Mouse (Mus musculus): ENCODE data around the gene Mlh3. TPM values are rescaled to one million over a fixed set of nuclear protein-coding genes. Genes with fewer than 3 reads are reported as not detected.
A peak's percentile ranks its signal among the peaks of the same experiment; 100 is the strongest.

Gene Mlh3
- polyA plus RNA-seq, 1 experiment from 2014 or later: 6.1 TPM

GRCm38 (mm10) chr12:85204105-85204504, 66.3 kb downstream of the Mlh3 start:
- WGBS: 51% methylated on average over 8 of the region's 8 CpGs
- Histone ChIP-seq H3K4me2 (no peak overlapping the region), H3K4me1 (replicated peaks; ENCODE audit: control insufficient read depth, insufficient read depth, low read length) (0 out of 2 replicates have a peak, but pooled peaks cover 3% of the 10 kb centered on the region), H3K9ac (ENCODE audit: low read depth, low read length) (no peak overlapping the region), H3K27me3 (replicated peaks; ENCODE audit: control insufficient read depth, insufficient read depth, low read length) (no peaks in the 10 kb centered on the region), H3K27ac (ENCODE audit: low read depth, low read length) (no peak overlapping the region), H3K36me3 (ENCODE audit: control insufficient read depth, insufficient read depth, low read length) (no peaks in the 10 kb centered on the region), H3K4me3 (ENCODE audit: low read depth, low read length) (no peak overlapping the region), H3K9me3 (ENCODE audit: control insufficient read depth, low read length) (no peaks in the 10 kb centered on the region)
- ATAC-seq (replicated peaks; ENCODE audit: low FRiP score) (no peak), DNase-seq (ENCODE audit: low spot score) (no peak)

GRCm38 (mm10) chr12:85203699-85204098, 66.7 kb downstream of the Mlh3 start:
- H3K4me2 ChIP-seq: no peak overlapping the region
- no peak for ATAC-seq (replicated peaks; ENCODE audit: low FRiP score)
- 0 out of 2 replicates have a peak, but pooled peaks cover 3% of the 10 kb centered on the region for H3K4me1 ChIP-seq (replicated peaks; ENCODE audit: control insufficient read depth, insufficient read depth, low read length)
- WGBS: 69% methylated on average over 5 of the region's 5 CpGs
- H3K36me3 ChIP-seq (ENCODE audit: control insufficient read depth, insufficient read depth, low read length): no peaks in the 10 kb centered on the region
- no peaks in the 10 kb centered on the region for H3K9me3 ChIP-seq (ENCODE audit: control insufficient read depth, low read length)
- no peak overlapping the region for H3K9ac ChIP-seq (ENCODE audit: low read depth, low read length)
- H3K27me3 ChIP-seq (replicated peaks; ENCODE audit: control insufficient read depth, insufficient read depth, low read length): no peaks in the 10 kb centered on the region
- no peak overlapping the region for H3K27ac ChIP-seq (ENCODE audit: low read depth, low read length)
- no peak overlapping the region for H3K4me3 ChIP-seq (ENCODE audit: low read depth, low read length)
- DNase-seq (ENCODE audit: low spot score): no peak

- WGBS: 91% methylated on average over 7 of the region's 7 CpGs
- Histone ChIP-seq H3K9ac (ENCODE audit: low read depth, low read length) (no peak overlapping the region), H3K9me3 (ENCODE audit: control insufficient read depth, low read length) (no peaks in the 10 kb centered on the region), H3K4me1 (replicated peaks; ENCODE audit: control insufficient read depth, insufficient read depth, low read length) (0 out of 2 replicates have a peak, but pooled peaks cover 6% of the 10 kb centered on the region), H3K27me3 (replicated peaks; ENCODE audit: control insufficient read depth, insufficient read depth, low read length) (no peaks in the 10 kb centered on the region), H3K36me3 (ENCODE audit: control insufficient read depth, insufficient read depth, low read length) (no peaks in the 10 kb centered on the region), H3K4me2 (no peak overlapping the region), H3K27ac (ENCODE audit: low read depth, low read length) (no peak overlapping the region), H3K4me3 (ENCODE audit: low read depth, low read length) (no peak overlapping the region)
- ATAC-seq (replicated peaks; ENCODE audit: low FRiP score): no peak
- DNase-seq (ENCODE audit: low spot score): no peak
Observed at GRCm38 (mm10) chr12:85202191-85202590, 68.2 kb downstream of the Mlh3 start.

GRCm38 (mm10) chr12:85201830-85202147, 68.6 kb downstream of the Mlh3 start:
- ATAC-seq (replicated peaks; ENCODE audit: low FRiP score): no peak
- H3K4me2 ChIP-seq: no peak overlapping the region
- 73% methylated on average over 2 of the region's 2 CpGs for WGBS
- no peak overlapping the region for H3K4me3 ChIP-seq (ENCODE audit: low read depth, low read length)
- H3K27me3 ChIP-seq (replicated peaks; ENCODE audit: control insufficient read depth, insufficient read depth, low read length): no peaks in the 10 kb centered on the region
- H3K36me3 ChIP-seq (ENCODE audit: control insufficient read depth, insufficient read depth, low read length): no peaks in the 10 kb centered on the region
- no peak for DNase-seq (ENCODE audit: low spot score)
- H3K9me3 ChIP-seq (ENCODE audit: control insufficient read depth, low read length): no peaks in the 10 kb centered on the region
- no peak overlapping the region for H3K9ac ChIP-seq (ENCODE audit: low read depth, low read length)
- 0 out of 2 replicates have a peak, but pooled peaks cover 6% of the 10 kb centered on the region for H3K4me1 ChIP-seq (replicated peaks; ENCODE audit: control insufficient read depth, insufficient read depth, low read length)
- no peak overlapping the region for H3K27ac ChIP-seq (ENCODE audit: low read depth, low read length)

- ATAC-seq (replicated peaks; ENCODE audit: low FRiP score) (no peak), DNase-seq (ENCODE audit: low spot score) (no peak)
- no peak overlapping the region for H3K9ac ChIP-seq (ENCODE audit: low read depth, low read length)
- H3K36me3 ChIP-seq (ENCODE audit: control insufficient read depth, insufficient read depth, low read length): no peaks in the 10 kb centered on the region
- peak overlapping the region; percentile 28 for H3K27ac ChIP-seq (ENCODE audit: low read depth, low read length)
- no peak overlapping the region for H3K4me2 ChIP-seq
- H3K9me3 ChIP-seq (ENCODE audit: control insufficient read depth, low read length): no peaks in the 10 kb centered on the region
- no peak overlapping the region for H3K4me3 ChIP-seq (ENCODE audit: low read depth, low read length)
- H3K27me3 ChIP-seq (replicated peaks; ENCODE audit: control insufficient read depth, insufficient read depth, low read length): no peaks in the 10 kb centered on the region
- 0 out of 2 replicates have a peak, but pooled peaks cover 6% of the 10 kb centered on the region for H3K4me1 ChIP-seq (replicated peaks; ENCODE audit: control insufficient read depth, insufficient read depth, low read length)
- WGBS: 41% methylated on average over 24 of the region's 24 CpGs
Observed at GRCm38 (mm10) chr12:85200929-85201829, 69.2 kb downstream of the Mlh3 start.

GRCm38 (mm10) chr12:85199954-85200353, 70.4 kb downstream of the Mlh3 start:
- DNase-seq (ENCODE audit: low spot score) (no peak), ATAC-seq (replicated peaks; ENCODE audit: low FRiP score) (no peak)
- Histone ChIP-seq H3K36me3 (ENCODE audit: control insufficient read depth, insufficient read depth, low read length) (no peaks in the 10 kb centered on the region), H3K4me1 (replicated peaks; ENCODE audit: control insufficient read depth, insufficient read depth, low read length) (0 out of 2 replicates have a peak, but pooled peaks cover 6% of the 10 kb centered on the region), H3K9me3 (ENCODE audit: control insufficient read depth, low read length) (no peaks in the 10 kb centered on the region), H3K27ac (ENCODE audit: low read depth, low read length) (no peak overlapping the region), H3K4me2 (no peak overlapping the region), H3K27me3 (replicated peaks; ENCODE audit: control insufficient read depth, insufficient read depth, low read length) (no peaks in the 10 kb centered on the region), H3K9ac (ENCODE audit: low read depth, low read length) (no peak overlapping the region), H3K4me3 (ENCODE audit: low read depth, low read length) (no peak overlapping the region)
- WGBS: 70% methylated on average over 1 of the region's 1 CpGs

GRCm38 (mm10) chr12:85197936-85198335, 72.5 kb downstream of the Mlh3 start:
- no peaks in the 10 kb centered on the region for H3K9me3 ChIP-seq (ENCODE audit: control insufficient read depth, low read length)
- no peak overlapping the region for H3K27ac ChIP-seq (ENCODE audit: low read depth, low read length)
- no peaks in the 10 kb centered on the region for H3K36me3 ChIP-seq (ENCODE audit: control insufficient read depth, insufficient read depth, low read length)
- H3K4me2 ChIP-seq: no peak overlapping the region
- H3K27me3 ChIP-seq (replicated peaks; ENCODE audit: control insufficient read depth, insufficient read depth, low read length): no peaks in the 10 kb centered on the region
- H3K9ac ChIP-seq (ENCODE audit: low read depth, low read length): no peak overlapping the region
- ATAC-seq (replicated peaks; ENCODE audit: low FRiP score) (no peak), DNase-seq (ENCODE audit: low spot score) (no peak)
- H3K4me3 ChIP-seq (ENCODE audit: low read depth, low read length): no peak overlapping the region
- 0 out of 2 replicates have a peak, but pooled peaks cover 6% of the 10 kb centered on the region for H3K4me1 ChIP-seq (replicated peaks; ENCODE audit: control insufficient read depth, insufficient read depth, low read length)
- 57% methylated on average over 8 of the region's 8 CpGs for WGBS

- no peak for DNase-seq (ENCODE audit: low spot score)
- no peak overlapping the region for H3K4me3 ChIP-seq (ENCODE audit: low read depth, low read length)
- 0 out of 2 replicates have a peak, but pooled peaks cover 10% of the 10 kb centered on the region for H3K4me1 ChIP-seq (replicated peaks; ENCODE audit: control insufficient read depth, insufficient read depth, low read length)
- H3K9me3 ChIP-seq (ENCODE audit: control insufficient read depth, low read length): no peaks in the 10 kb centered on the region
- ATAC-seq (replicated peaks; ENCODE audit: low FRiP score): no peak
- WGBS: 66% methylated on average over 7 of the region's 7 CpGs
- no peaks in the 10 kb centered on the region for H3K27me3 ChIP-seq (replicated peaks; ENCODE audit: control insufficient read depth, insufficient read depth, low read length)
- H3K4me2 ChIP-seq: no peak overlapping the region
- H3K27ac ChIP-seq (ENCODE audit: low read depth, low read length): no peak overlapping the region
- no peaks in the 10 kb centered on the region for H3K36me3 ChIP-seq (ENCODE audit: control insufficient read depth, insufficient read depth, low read length)
- H3K9ac ChIP-seq (ENCODE audit: low read depth, low read length): no peak overlapping the region
Observed at GRCm38 (mm10) chr12:85197371-85197770, 73.0 kb downstream of the Mlh3 start.

- Histone ChIP-seq H3K9ac (ENCODE audit: low read depth, low read length) (no peak overlapping the region), H3K4me3 (ENCODE audit: low read depth, low read length) (no peak overlapping the region), H3K27ac (ENCODE audit: low read depth, low read length) (no peak overlapping the region), H3K4me2 (no peak overlapping the region), H3K36me3 (ENCODE audit: control insufficient read depth, insufficient read depth, low read length) (no peaks in the 10 kb centered on the region), H3K4me1 (replicated peaks; ENCODE audit: control insufficient read depth, insufficient read depth, low read length) (0 out of 2 replicates have a peak, but pooled peaks cover 8% of the 10 kb centered on the region), H3K27me3 (replicated peaks; ENCODE audit: control insufficient read depth, insufficient read depth, low read length) (no peaks in the 10 kb centered on the region), H3K9me3 (ENCODE audit: control insufficient read depth, low read length) (no peaks in the 10 kb centered on the region)
- DNase-seq (ENCODE audit: low spot score): no peak
- no peak for ATAC-seq (replicated peaks; ENCODE audit: low FRiP score)
- WGBS: 78% methylated on average over 10 of the region's 10 CpGs
Observed at GRCm38 (mm10) chr12:85196191-85196590, 74.2 kb downstream of the Mlh3 start.
